Mouse (Mus musculus) kidney, embryonic 15.5 days (tissue): ENCODE measurements at regions not wholly inside any gene's neighbourhood (a gene's known extent, or its start where the extent isn't known, plus 50 kb on each side); places are given as distances from the start of the nearest gene placed in this dataset.

ENCODE experiments used
- ATAC-seq: fragments of 200-750 bp; cut with Nextera tagmentation; replicated peaks from 2 replicates; pipeline ENCODE4 v1.8.0; 2017; ENCODE audit warnings: moderate TSS enrichment; ENCODE audit not compliant: low FRiP score
- H3K27ac ChIP-seq: fragments of 300-500 bp; sonication (generic); 2 replicates; pipeline ENCODE4 v1.5.1; 2015; ENCODE audit warnings: mild to moderate bottlenecking, inconsistent platforms
- H3K27me3 ChIP-seq: fragments of 300-500 bp; sonication (generic); 2 replicates; pipeline ENCODE4 v1.6.1; 2015; ENCODE audit warnings: inconsistent platforms
- H3K36me3 ChIP-seq: fragments of 300-500 bp; sonication (generic); 2 replicates; pipeline ENCODE4 v1.6.1; 2015; ENCODE audit warnings: inconsistent platforms
- H3K4me1 ChIP-seq: fragments of 300-500 bp; sonication (generic); 2 replicates; pipeline ENCODE4 v1.6.1; 2015; ENCODE audit warnings: inconsistent platforms
- H3K4me2 ChIP-seq: fragments of 300-500 bp; sonication (generic); 2 replicates; pipeline ENCODE4 v1.6.1; 2015; ENCODE audit warnings: moderate library complexity, mild to moderate bottlenecking, inconsistent platforms
- H3K4me3 ChIP-seq: fragments of 300-500 bp; sonication (generic); replicated peaks from 2 replicates; pipeline ENCODE4 v1.5.1; 2015; ENCODE audit warnings: mild to moderate bottlenecking, inconsistent platforms
- H3K9ac ChIP-seq: fragments of 300-500 bp; sonication (generic); 2 replicates; pipeline ENCODE4 v1.6.1; 2015; ENCODE audit warnings: mild to moderate bottlenecking, inconsistent platforms
- H3K9me3 ChIP-seq: fragments of 300-500 bp; sonication (generic); replicated peaks from 2 replicates; pipeline ENCODE4 v1.6.1; 2016; ENCODE audit warnings: inconsistent platforms
- WGBS: fragments of 180-500 bp; shearing (Covaris S2); methylation state at CpG from one replicate; pipeline ENCODE4 v1.1.7; 2015; ENCODE audit warnings: mixed read lengths; 5-methylcytosine and 5-hydroxymethylcytosine counted together

DNA sequence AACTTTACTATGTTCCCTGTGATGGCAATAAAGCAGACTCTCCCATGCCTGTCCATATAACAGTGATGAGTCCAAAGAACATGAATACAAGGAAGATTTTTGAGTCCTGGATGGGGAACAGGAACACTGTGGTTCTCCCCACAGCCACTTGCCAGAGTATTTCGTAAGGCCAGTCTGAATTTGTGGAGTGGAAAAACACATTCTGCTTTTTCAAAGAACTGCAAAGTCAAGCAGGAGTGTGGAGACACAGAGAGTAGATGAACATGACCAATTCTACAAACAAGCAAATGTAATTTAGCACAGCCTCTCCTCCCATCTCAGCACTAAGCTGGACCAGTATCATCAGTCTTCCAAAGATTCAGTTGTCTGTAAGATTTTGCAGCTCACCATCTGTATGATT, 280.0 kb upstream of the Tbc1d5 start:
- Histone ChIP-seq H3K4me3 (no peak overlapping the region), H3K4me1 (no peaks in the 10 kb centered on the region), H3K27me3 (no peaks in the 10 kb centered on the region), H3K36me3 (no peaks in the 10 kb centered on the region), H3K27ac (no peak overlapping the region), H3K9ac (no peak overlapping the region), H3K4me2 (no peak overlapping the region), H3K9me3 (no peaks in the 10 kb centered on the region)
- no peak for ATAC-seq
- 88% methylated on average over 1 of the region's 1 CpGs for WGBS

DNA sequence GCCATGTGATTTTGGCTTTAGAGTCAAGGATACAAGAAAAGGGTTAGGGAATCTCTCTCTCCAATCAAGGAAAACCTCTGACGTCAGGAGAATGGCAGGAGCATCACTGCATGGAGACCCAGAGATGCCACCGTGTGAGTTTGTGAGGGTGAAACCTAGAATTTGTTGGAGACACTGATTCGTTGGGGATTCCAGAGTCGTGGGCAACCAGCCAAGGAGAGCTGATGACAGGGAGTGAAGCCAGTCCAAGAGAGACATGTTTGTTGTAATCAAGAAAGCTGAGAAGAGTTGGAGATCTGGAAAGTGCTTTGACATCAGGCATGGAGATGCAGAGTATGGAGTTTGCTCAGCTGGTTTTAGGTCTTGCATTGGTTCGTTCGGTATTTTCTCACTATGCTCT, 236.6 kb upstream of the Tbc1d5 start:
- no peaks in the 10 kb centered on the region for H3K9me3 ChIP-seq
- no peaks in the 10 kb centered on the region for H3K27me3 ChIP-seq
- H3K4me1 ChIP-seq, result no peaks in the 10 kb centered on the region
- no peak overlapping the region for H3K27ac ChIP-seq
- no peak for ATAC-seq
- H3K4me2 ChIP-seq, result no peak overlapping the region
- H3K36me3 ChIP-seq, result no peaks in the 10 kb centered on the region
- WGBS, result 83% methylated on average over 6 of the region's 6 CpGs
- no peak overlapping the region for H3K9ac ChIP-seq
- H3K4me3 ChIP-seq, result no peak overlapping the region

DNA sequence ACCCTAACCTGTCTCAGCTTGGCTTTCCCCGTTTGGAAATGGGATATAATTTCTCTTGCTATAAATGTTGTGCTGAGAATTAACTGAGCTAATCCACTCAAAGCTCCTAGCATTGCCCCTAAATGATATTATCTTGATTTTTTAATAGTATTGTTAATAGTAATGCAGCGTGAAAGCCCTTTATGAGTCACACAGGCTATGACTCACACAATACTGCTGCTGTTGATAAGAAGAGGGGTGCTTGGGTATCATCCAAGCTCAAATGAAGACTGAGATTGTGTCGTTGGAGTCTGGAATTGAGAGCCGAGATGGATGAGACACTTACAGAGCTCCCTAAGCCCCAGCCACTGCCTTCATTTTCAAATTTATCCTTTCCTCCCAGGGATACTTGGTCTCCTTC, 235.2 kb upstream of the Tbc1d5 start:
- H3K9ac ChIP-seq, result no peak overlapping the region
- H3K4me3 ChIP-seq, result no peak overlapping the region
- H3K27me3 ChIP-seq, result no peaks in the 10 kb centered on the region
- WGBS, result 77% methylated on average over 4 of the region's 4 CpGs
- no peaks in the 10 kb centered on the region for H3K36me3 ChIP-seq
- H3K9me3 ChIP-seq, result no peaks in the 10 kb centered on the region
- H3K27ac ChIP-seq, result no peak overlapping the region
- no peaks in the 10 kb centered on the region for H3K4me1 ChIP-seq
- no peak for ATAC-seq
- no peak overlapping the region for H3K4me2 ChIP-seq

DNA sequence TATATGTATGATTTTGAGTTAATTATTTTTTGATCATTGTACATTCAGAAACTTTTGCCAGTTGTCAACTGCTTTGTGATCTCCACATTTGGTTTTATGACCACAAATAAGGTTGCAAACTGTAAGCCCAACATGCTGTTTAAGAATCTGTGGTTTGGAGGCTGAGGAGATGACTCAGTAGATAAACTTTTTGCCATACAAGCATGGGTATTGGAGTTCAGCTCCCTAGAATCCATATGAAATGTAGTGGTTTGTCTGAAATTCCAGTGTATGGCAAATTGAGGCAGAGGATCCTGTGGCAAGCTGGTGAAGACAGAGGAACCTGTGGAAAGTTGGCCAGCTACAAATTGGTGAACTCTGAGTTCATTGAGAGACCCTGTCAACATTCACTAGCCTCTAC, 234.6 kb upstream of the Tbc1d5 start:
- Histone ChIP-seq H3K4me1 (no peaks in the 10 kb centered on the region), H3K27ac (no peak overlapping the region), H3K4me3 (no peak overlapping the region), H3K9ac (no peak overlapping the region), H3K27me3 (no peaks in the 10 kb centered on the region), H3K4me2 (no peak overlapping the region), H3K9me3 (no peaks in the 10 kb centered on the region), H3K36me3 (no peaks in the 10 kb centered on the region)
- no peak for ATAC-seq

GRCm38 (mm10) chr17:51411545-51412094, 232.5 kb upstream of the Tbc1d5 start:
- Histone ChIP-seq H3K4me1 (no peaks in the 10 kb centered on the region), H3K27me3 (no peaks in the 10 kb centered on the region), H3K9ac (no peak overlapping the region), H3K36me3 (no peaks in the 10 kb centered on the region), H3K4me2 (no peak overlapping the region), H3K9me3 (no peaks in the 10 kb centered on the region), H3K27ac (no peak overlapping the region), H3K4me3 (no peak overlapping the region)
- WGBS, result 82% methylated on average over 12 of the region's 12 CpGs
- no peak for ATAC-seq

DNA sequence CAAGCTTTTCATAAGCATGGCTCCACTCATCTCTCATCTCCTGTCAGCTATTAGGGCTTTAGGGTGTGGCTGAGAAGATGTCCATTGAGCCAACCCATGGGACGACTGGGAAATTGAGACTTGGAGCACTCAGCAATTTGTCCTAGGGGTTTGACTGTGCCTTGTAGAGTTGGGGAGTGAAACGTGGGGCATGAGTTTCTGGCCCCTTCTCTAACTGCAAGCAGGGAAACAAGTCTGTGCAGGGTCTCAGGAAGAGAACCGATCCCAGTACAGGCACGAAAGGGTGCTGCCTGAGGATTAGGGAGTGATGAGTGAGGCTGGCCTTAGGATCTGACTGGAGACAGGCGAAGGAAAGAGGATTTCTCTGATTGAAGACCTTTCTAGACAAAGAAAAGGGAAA, 229.7 kb upstream of the Tbc1d5 start:
- no peak for ATAC-seq
- Histone ChIP-seq H3K4me1 (no peaks in the 10 kb centered on the region), H3K4me3 (no peak overlapping the region), H3K36me3 (no peaks in the 10 kb centered on the region), H3K27me3 (no peaks in the 10 kb centered on the region), H3K9ac (no peak overlapping the region), H3K4me2 (no peak overlapping the region), H3K9me3 (no peaks in the 10 kb centered on the region), H3K27ac (no peak overlapping the region)
- WGBS, result 65% methylated on average over 5 of the region's 5 CpGs

DNA sequence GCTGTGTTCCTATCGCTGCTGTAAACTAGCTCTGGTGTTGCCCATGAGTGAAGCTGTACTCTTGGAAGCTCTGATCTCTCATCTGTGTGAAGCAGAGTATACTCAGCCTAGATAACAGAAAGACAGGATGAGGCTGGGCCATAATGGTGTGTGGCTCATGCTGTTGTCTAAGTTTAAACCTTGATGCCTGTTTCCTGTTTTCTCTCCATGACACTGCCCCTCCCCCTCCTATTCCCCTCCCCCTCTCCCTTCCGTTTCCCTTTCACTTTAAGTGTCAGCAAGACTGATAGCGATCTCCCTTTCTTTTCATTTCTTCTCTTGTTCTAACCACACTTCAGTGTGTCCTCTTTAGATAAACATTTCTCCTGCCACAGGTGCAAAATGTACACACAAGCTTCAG, 229.2 kb upstream of the Tbc1d5 start:
- Histone ChIP-seq H3K4me1 (no peaks in the 10 kb centered on the region), H3K9me3 (no peaks in the 10 kb centered on the region), H3K27ac (no peak overlapping the region), H3K36me3 (no peaks in the 10 kb centered on the region), H3K4me2 (no peak overlapping the region), H3K9ac (no peak overlapping the region), H3K4me3 (no peak overlapping the region), H3K27me3 (no peaks in the 10 kb centered on the region)
- ATAC-seq, result no peak
- WGBS, result 49% methylated on average over 3 of the region's 3 CpGs

DNA sequence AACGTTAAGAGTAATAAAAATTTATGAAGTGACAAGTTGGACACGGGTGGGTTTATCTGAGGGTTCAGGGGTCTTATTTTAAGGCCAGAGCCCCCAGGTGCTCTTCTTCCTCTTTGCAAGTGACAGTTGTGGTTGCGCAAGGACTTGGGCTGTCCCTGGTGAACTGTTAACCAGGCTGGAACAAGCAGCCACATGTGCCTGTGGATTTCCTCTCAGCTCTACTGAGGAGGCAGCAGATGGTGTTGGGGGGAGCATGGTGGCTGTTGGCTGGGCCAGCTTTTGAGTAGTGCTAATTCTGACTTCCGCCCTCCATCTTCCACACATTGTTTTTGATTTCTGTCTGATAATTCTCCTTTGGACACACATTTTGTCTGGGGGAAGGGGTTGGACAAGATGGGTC, 227.9 kb upstream of the Tbc1d5 start:
- no peaks in the 10 kb centered on the region for H3K4me1 ChIP-seq
- H3K9ac ChIP-seq, result no peak overlapping the region
- H3K9me3 ChIP-seq, result no peaks in the 10 kb centered on the region
- WGBS, result 57% methylated on average over 4 of the region's 4 CpGs
- H3K27me3 ChIP-seq, result no peaks in the 10 kb centered on the region
- no peaks in the 10 kb centered on the region for H3K36me3 ChIP-seq
- no peak overlapping the region for H3K4me2 ChIP-seq
- H3K4me3 ChIP-seq, result no peak overlapping the region
- ATAC-seq, result no peak
- H3K27ac ChIP-seq, result no peak overlapping the region

DNA sequence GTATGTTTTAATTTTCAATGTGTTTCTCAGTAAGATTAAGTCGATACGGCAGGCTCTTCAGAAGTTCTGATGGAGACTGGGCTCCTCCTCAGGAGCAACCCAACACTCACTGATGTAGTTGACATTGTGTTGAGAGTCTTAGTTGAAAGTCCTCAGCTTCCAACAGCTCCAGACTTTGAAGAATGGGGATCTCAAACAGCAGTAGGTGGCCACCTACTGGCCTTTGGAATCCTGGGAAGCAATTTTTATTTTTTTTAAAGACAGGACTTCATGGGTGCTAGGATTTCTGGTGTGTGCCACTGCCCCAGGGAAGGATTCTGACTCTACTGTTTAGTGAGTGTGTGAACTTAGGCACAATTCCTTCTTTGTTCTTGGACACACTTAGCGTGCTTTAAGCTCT, 225.9 kb upstream of the Tbc1d5 start:
- no peaks in the 10 kb centered on the region for H3K36me3 ChIP-seq
- no peaks in the 10 kb centered on the region for H3K9me3 ChIP-seq
- no peaks in the 10 kb centered on the region for H3K4me1 ChIP-seq
- no peak overlapping the region for H3K9ac ChIP-seq
- no peaks in the 10 kb centered on the region for H3K27me3 ChIP-seq
- no peak for ATAC-seq
- 84% methylated on average over 3 of the region's 3 CpGs for WGBS
- H3K27ac ChIP-seq, result no peak overlapping the region
- no peak overlapping the region for H3K4me2 ChIP-seq
- no peak overlapping the region for H3K4me3 ChIP-seq

GRCm38 (mm10) chr17:51397973-51398372, 218.8 kb upstream of the Tbc1d5 start:
- H3K9ac ChIP-seq, result no peak overlapping the region
- H3K4me2 ChIP-seq, result no peak overlapping the region
- H3K27ac ChIP-seq, result no peak overlapping the region
- H3K27me3 ChIP-seq, result no peaks in the 10 kb centered on the region
- 75% methylated on average over 7 of the region's 7 CpGs for WGBS
- H3K4me1 ChIP-seq, result no peaks in the 10 kb centered on the region
- H3K9me3 ChIP-seq, result no peaks in the 10 kb centered on the region
- no peaks in the 10 kb centered on the region for H3K36me3 ChIP-seq
- no peak for ATAC-seq
- H3K4me3 ChIP-seq, result no peak overlapping the region

DNA sequence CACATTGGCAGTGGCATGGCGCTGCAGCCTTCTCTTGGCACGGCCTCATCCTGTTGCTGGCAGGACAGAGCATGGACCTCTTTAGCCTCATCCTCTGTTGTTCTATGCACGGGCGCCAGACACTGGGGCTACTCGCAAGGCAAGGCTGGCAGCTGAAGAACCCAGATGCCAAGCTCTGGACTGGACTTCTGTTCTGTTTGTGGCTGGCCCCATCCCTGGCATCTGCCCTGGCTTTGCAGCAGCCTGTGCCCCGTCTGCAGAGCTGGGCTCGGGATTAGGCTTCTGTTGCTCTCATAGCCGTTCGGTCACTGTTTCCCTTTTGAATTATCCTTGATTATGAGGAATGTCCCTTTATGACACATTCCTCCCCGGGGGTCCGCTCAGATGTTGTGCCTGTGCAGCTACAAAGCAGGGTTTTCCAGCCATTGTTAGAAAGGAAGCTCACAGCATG, 214.6 kb upstream of the Tbc1d5 start:
- Histone ChIP-seq H3K36me3 (no peaks in the 10 kb centered on the region), H3K4me2 (no peak overlapping the region), H3K9me3 (no peaks in the 10 kb centered on the region), H3K4me1 (no peaks in the 10 kb centered on the region), H3K4me3 (no peak overlapping the region), H3K27ac (no peak overlapping the region), H3K27me3 (no peaks in the 10 kb centered on the region), H3K9ac (no peak overlapping the region)
- 64% methylated on average over 11 of the region's 11 CpGs for WGBS
- no peak for ATAC-seq

- Histone ChIP-seq H3K36me3 (no peaks in the 10 kb centered on the region), H3K27me3 (no peaks in the 10 kb centered on the region), H3K27ac (no peak overlapping the region), H3K9ac (no peak overlapping the region), H3K4me2 (no peak overlapping the region), H3K4me1 (no peaks in the 10 kb centered on the region), H3K4me3 (no peak overlapping the region), H3K9me3 (no peaks in the 10 kb centered on the region)
- ATAC-seq, result no peak
- WGBS, result 92% methylated on average over 10 of the region's 10 CpGs
These were observed 212.7 kb upstream of the Tbc1d5 start for GRCm38 (mm10) chr17:51391871-51392270.

- 66% methylated on average over 6 of the region's 6 CpGs for WGBS
- no peak overlapping the region for H3K4me2 ChIP-seq
- no peak overlapping the region for H3K9ac ChIP-seq
- no peaks in the 10 kb centered on the region for H3K36me3 ChIP-seq
- no peak overlapping the region for H3K27ac ChIP-seq
- no peaks in the 10 kb centered on the region for H3K27me3 ChIP-seq
- no peak for ATAC-seq
- H3K4me3 ChIP-seq, result no peak overlapping the region
- H3K9me3 ChIP-seq, result no peaks in the 10 kb centered on the region
- no peaks in the 10 kb centered on the region for H3K4me1 ChIP-seq
These were observed 203.4 kb upstream of the Tbc1d5 start for GRCm38 (mm10) chr17:51382552-51382951.
